Mouse (Mus musculus) mammary gland, adult 2 months (tissue): ENCODE results near the gene Taf1a. TPM values are rescaled to one million over a fixed set of nuclear protein-coding genes. Genes with fewer than 3 reads are reported as not detected.

Experiments used
- polyA plus RNA-seq: library from polyadenylated mRNA; depleted of rRNA; stranded (reverse); fragments of >200 nt; gene quantifications from 2 replicates; pipeline ENCODE4 v1.2.3, GENCODE M21; 2012; ENCODE audit warnings: low replicate concordance; rRNA removed

Taf1a gene
- 4.5 and 6.7 TPM in 2 replicates for polyA plus RNA-seq

GRCm38 (mm10) chr1:183388426-183389406 lies at the start of gene Taf1a:
Taf1a (plus strand) TSS chr1:183388981.

GRCm38 (mm10) chr1:183369427-183370014 lies 19.3 kb upstream of the Taf1a start, which contains the start of gene Mia3:
Mia3 (minus strand) TSS chr1:183369553.

GRCm38 (mm10) chr1:183417873-183418272 lies 29.1 kb downstream of the Taf1a start, which contains the start of gene Hhipl2:
Hhipl2 (plus strand) TSS chr1:183418215.

Other genes with a start within 250 kb of the Taf1a start
- 13.4 and 15.8 TPM in 2 replicates for gene Disp1, start 167.5 kb upstream of the Taf1a start, polyA plus RNA-seq
- 16.4 and 42.0 TPM in 2 replicates for gene Aida, start 92.4 kb upstream of the Taf1a start, polyA plus RNA-seq
- gene Brox, start 91.7 kb upstream of the Taf1a start, polyA plus RNA-seq = 11.1 and 21.3 TPM in 2 replicates
- 64.5 and 89.9 TPM in 2 replicates for gene Mia3, start 19.4 kb upstream of the Taf1a start, polyA plus RNA-seq
- gene Hhipl2, start 29.2 kb downstream of the Taf1a start, polyA plus RNA-seq = 1.6 and 1.7 TPM in 2 replicates